Mouse (Mus musculus) skeletal muscle tissue, postnatal 0 days (tissue): ENCODE results near the gene Otp. TPM values are rescaled to one million over a fixed set of nuclear protein-coding genes. Genes with fewer than 3 reads are reported as not detected.

ENCODE experiments used
- polyA plus RNA-seq: library from polyadenylated mRNA; unstranded; fragments of >200 nt; fragmentation: Nextera tagmentation; extraction: Ambion mirVana; gene quantifications from 2 replicates; pipeline ENCODE4 v1.2.1, GENCODE M21; 2015

Otp gene
- not detected in 2 replicates for polyA plus RNA-seq

GRCm38 (mm10) chr13:94875396-94875880 is at the start of gene Otp:
Otp (plus strand) TSS chr13:94875602.

Other genes starting within 250 kb of the Otp start
- gene Tbca, start 86.7 kb upstream of the Otp start, polyA plus RNA-seq = 139 and 164 TPM in 2 replicates
- gene Wdr41, start 100.7 kb downstream of the Otp start, polyA plus RNA-seq = 13.4 and 14.5 TPM in 2 replicates